Mouse (Mus musculus) liver, postnatal 0 days (tissue): ENCODE data around the gene Elp5.

ENCODE experiments used
- CTCF ChIP-seq: sonication (generic); IDR thresholded peaks from 2 replicates; pipeline ENCODE4 v1.5.1; 2016; ENCODE audit warnings: antibody characterized with exemption, low read depth
- EP300 ChIP-seq: IDR thresholded peaks from 2 replicates; pipeline ENCODE4 v1.6.1; 2016; ENCODE audit warnings: antibody characterized with exemption, low read depth, mild to moderate bottlenecking

DNA sequence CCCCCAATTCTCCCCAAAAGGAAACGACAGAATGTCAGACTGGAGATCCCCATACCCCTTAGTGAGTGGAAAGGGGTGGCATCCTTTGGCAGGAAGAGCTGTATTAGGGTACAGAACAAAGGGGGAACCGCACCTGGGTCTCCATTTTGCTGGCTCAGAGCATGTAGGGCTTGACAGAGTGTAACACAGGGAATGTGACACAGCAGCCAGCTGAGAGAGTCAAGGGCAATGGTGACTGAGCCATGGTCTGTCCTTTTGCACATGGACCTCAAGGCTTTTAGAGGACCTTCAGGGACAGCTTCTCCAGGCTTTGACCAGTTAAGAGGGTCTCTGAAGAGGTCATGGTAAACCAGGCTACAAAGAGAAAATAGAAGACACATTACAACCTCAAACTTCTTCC, 7.4 kb downstream of the Elp5 start:
- TF ChIP-seq EP300 (no peak), CTCF (no peak)
